Mouse (Mus musculus) heart, postnatal 10 days (tissue): Measurements from ENCODE around the gene Ccdc180. TPM values are rescaled to one million over a fixed set of nuclear protein-coding genes. Genes with fewer than 3 reads are reported as not detected.
A peak's percentile ranks its signal among the peaks of the same experiment; 100 is the strongest.

Experiments used
- DNase-seq, 2 experiments: peaks; one replicate each; pipeline ENCODE4 v3.0.0; 2021
- intact Hi-C: fragments of 180-260 bp; cut with DNase I; formaldehyde crosslinking; loops from one replicate; pipeline ENCODE4 v1.15.1; 2025
- total RNA-seq, 2 experiments: library from RNA; stranded (reverse); gene quantifications; 2 replicates each; pipeline ENCODE4 v1.2.3; 2021

Gene Ccdc180
- not detected for total RNA-seq

DNA sequence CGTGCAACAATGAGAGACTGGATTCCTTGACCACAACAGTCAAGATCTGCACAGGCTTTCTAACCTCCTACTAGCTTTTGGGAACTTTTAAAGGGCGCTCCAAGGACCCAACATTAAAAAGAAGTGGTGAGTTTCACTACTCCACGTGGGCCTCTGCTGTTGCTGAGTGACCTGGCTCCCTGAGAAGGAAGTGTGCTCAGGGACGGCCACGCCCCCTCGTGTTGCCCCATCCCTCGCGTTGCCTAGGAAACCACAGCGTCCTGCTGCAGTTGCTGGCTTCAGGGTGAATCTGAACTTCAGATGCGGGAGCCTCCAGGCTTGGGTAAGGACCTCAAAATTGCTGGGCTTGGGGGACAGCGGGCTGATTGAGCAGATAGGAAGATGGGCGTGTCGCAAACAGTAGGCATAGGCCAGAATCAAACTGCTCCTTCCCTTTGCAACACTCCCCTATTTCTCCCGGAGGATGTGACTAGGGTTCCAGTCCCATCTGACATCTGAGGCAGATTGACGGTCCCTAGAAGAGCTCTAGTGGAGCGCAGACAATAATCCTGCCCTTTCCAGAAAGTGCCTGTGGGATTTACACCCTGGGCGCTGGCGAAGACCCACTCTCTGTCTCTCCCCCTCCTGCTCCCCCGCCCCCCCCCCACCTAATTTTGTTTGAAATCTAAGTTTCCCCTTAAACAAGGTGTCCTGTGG, at the start of gene Ccdc180:
Gene Ccdc180, plus strand, starts transcription at position 238 of the 696 bp plus-strand sequence.
- intact Hi-C loops = no loop called here

DNA sequence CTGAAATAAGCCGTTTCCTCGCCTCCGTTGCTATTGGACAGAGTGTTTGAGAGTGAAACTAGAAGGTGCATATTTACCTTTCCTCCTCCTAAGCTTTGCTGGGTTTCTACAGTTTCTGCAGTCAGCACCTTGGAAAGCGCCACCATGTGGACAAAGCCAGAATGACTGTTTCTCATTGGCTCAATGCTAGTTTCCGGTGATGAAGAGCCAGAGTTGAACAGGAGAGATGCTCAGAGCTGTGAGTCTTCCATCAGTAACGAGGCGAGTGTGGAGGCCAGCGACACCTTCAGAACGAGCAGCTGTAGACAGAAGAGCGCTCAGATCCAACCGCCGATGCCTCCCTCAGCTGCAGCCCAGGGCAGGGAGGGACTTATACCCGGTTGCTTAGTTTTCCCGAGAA, 45.7 kb upstream of the Ccdc180 start:
- intact Hi-C loops = no loop called here

More for the DNA sequence above, at the start of gene Ccdc180:
- DNase-seq = peak; percentile 48 to 60

DNA sequence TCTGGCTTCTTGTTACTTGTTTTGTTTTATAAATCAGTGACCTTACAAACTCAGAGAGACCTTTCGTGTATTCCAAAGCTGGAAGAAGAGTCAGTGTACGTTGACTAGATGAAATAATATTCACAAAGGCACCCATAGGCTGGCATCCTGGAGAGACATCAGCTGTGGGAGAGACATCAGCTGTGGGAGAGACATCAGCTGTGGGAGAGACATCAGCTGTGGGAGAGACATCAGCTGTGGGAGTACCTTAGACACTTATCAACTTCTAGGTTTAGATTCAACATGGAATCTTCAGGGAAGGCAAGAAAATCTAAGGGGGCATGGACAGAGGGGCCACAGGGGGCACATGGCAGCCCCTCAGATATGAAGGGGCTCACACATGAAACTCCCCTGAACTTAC, 43.8 kb upstream of the Ccdc180 start:
- DNase-seq = no peak
- intact Hi-C loops = no loop called here

More for the DNA sequence above, 45.7 kb upstream of the Ccdc180 start:
- peak; percentile 32 to 58 for DNase-seq

DNA sequence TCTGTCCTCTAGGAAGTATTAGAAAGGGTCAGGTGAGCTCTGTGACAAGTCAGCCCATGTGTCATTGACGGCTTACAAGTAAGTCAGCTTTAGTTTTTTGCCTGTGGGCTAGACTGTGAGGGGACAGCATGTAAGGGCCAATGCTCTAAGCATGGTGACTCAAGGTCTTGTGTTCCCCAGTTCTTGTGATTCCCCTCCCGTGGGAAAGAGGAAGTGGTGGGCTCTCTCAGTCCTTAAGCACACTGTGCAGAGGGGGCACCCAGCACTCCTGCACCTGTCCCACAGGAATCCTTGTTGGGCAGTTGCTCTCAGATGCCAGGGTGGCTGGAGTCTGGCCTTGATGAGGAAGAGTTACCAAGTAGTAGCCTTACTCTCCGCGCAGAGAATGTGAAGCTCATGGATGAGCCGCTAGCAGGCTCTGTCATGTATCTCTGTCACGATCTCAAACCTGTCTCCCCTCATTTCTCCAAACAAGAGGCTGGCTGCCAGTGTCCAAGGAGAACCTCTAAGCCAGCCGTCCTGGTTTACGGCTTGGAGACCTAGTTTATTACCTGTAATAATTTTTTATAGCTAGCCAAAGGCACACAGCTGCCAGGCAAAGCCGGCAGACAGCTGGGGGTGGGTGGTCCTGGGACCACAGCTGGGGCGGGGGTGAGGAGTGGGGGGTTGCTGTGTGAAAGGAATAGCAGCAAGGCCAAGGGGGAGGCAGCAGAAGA, 41.8 kb upstream of the Ccdc180 start, which contains the start of gene Stra6l:
Gene Stra6l, plus strand, starts transcription at position 556 of the 716 bp plus-strand sequence.
- DNase-seq = no peak
- intact Hi-C loops = no loop called here

DNA sequence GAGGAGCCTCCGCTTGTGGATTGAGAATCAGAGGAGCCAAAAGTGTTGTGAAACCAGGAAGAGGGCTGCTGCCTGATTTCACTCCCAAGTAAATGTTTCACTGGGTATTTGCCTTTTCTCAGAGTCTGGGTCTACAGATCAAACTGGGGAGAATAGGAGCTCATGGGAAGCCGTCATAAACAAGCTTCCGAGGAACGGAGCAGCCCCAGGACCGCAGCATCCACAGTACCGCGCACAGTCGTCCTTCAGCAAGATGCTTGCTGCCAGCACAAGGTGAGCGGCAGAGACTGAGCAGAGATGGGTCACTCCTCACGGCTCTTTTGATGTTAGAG, 41.3 kb upstream of the Ccdc180 start:
- DNase-seq = no peak
- intact Hi-C loops = no loop called here

DNA sequence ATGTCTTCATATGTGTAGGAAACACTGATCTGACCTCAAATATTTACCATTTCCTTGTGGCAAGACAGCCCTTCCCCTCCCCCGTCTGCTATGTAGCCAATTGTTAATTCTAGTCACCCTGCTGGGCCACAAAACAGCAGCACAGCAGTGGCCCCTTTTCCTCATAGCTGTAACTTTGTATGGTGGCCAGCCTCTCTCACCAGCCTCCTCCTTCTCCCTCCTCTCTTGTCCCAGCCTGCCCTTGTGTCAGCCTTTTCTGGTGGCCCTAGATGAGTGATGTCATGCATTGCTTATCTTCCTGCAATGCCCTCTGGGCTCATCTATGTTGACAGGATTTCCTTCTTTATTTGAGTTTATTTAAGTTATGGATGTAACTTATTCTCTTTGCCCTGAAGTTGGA, 40.7 kb upstream of the Ccdc180 start:
- DNase-seq = no peak
- intact Hi-C loops = no loop called here

DNA sequence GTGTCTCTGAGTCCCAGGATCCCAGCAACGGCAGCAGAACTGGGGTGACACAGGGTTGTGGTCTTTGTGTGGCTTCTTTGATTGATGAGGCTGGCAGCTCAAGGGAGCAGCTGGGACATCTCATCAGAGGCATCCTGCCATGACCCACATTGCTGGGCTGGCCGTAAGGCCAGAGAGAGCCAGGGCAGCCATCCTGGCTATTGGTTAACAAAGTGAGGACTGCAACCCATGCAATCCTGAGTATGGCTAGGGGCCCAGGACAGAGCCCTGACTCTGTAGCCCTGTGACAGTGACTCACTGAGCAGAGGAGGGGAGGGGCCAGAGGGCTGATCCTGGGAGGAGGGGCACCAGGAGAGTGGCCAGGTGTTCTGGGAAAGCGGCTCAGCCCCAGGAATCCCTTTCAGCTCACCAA, 38.5 kb upstream of the Ccdc180 start:
- no peak for DNase-seq
- intact Hi-C loops = loop anchor here (10.0 kb wide), 2 partner anchors 67 to 837 kb away; partner anchors contain the start of genes Polr1e and Zbtb5

DNA sequence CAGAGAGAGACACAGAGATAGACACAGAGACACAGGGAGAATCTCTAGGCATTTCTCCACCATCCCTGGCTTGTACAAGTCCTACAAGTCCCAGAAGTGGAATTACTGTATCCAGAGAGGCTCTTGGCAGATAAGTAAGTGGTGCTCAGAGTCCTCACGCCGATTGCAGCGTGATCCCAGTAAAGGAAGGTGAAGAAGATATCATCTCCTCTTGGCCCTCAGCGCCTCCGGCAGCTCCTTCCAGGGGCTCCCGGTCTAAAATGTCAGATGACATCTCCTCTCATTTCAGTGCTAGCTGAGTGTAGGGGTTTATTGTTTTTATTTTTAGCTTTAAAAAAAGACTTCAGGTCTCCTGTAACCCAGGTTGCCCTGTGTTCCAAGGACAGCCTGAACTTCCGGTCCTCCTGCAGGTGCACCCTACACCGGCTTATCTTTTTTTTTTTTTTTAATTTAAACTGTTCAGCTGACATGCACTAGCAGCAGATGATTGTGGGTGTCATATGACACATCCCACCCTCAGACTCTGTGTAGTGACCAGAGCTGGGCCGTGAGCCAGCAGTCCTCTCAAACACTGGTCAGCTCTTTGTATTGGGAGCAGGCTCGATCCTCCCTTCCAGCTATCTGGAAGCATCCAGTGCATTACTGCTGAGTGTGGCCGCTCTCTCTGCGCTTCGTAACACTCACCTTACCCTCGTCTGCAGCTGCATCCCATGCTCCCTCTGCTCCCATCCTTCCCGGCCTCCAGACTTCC, 36.4 kb upstream of the Ccdc180 start:
- intact Hi-C loops = loop anchor here (2.0 to 10.0 kb wide), 5 partner anchors 33 to 839 kb away; partner anchors contain the start of genes Polr1e and Zbtb5
- no peak for DNase-seq

DNA sequence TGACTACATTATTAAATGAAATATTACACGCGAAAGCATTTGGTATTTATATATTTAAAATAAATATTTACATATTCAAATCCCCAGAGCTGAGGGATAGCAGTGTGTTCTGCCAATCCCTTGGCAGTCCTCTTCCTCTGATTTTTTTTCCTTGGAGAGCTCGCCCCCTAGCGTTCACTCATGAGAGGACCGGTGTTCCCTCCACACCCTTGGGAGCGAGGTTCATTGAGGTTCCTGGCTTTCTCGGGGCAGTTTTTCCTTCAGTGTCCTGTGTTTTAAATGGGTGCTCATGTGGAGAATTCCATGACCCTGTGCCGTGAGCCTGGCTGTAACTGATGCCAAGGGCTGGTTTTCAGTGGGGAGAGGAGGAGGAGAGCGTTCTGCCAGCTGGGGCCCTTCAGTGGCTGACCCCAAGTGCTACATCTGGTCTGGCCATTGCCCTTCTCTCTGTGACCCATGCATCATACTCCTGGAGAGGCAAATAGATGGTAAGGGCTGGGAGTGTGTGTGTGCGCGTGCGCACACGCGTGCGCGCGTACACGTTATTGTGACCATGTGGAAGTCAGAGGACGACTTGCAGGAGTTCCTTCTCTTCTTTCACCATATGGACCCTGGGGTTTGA, 34.2 kb upstream of the Ccdc180 start:
- intact Hi-C loops = loop anchor here (2.0 to 10.0 kb wide), 7 partner anchors 35 to 841 kb away; partner anchors contain the start of genes Polr1e and Zbtb5
- DNase-seq = peak; percentile 81 to 90

DNA sequence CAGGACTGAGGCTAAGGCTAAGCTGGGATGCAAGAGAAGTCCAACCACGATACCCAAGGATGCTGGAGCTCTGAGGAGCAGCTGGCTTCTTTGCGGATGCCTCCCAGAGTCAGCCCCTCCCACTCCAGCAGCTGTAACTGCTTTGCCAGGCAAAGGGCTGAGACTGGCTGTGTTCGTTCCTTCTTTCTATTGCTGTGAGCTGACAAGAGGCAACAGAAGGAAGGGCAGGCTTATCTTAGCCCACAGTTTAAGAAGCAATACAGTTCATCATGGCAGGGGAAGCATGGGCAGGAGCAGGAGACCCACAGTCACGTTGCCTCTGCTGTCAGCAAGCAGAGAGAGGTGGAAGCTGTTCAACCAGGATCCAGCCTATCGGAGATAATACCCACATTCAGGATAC, 28.9 kb upstream of the Ccdc180 start:
- intact Hi-C loops = no loop called here
- no peak for DNase-seq

DNA sequence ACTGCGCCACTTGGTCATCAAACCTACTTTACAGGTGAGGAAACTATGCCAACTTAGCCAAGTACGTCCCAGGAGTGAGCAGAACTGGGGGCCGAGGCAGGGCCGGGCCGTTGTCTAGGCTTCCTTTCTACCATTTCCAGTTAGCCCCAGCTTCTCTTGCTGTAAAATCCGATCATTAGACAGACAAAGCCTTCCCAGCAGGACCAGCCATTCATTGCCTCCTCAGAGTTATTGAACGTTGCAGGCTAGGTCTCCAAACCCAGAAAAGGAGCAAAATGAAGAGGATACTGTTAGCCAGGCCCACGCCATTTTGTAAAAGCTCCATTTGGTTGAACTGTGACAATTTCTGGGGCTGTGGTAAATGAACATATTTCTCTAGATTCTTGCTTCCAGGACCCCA, 22.7 kb upstream of the Ccdc180 start:
- DNase-seq = no peak
- intact Hi-C loops = no loop called here

DNA sequence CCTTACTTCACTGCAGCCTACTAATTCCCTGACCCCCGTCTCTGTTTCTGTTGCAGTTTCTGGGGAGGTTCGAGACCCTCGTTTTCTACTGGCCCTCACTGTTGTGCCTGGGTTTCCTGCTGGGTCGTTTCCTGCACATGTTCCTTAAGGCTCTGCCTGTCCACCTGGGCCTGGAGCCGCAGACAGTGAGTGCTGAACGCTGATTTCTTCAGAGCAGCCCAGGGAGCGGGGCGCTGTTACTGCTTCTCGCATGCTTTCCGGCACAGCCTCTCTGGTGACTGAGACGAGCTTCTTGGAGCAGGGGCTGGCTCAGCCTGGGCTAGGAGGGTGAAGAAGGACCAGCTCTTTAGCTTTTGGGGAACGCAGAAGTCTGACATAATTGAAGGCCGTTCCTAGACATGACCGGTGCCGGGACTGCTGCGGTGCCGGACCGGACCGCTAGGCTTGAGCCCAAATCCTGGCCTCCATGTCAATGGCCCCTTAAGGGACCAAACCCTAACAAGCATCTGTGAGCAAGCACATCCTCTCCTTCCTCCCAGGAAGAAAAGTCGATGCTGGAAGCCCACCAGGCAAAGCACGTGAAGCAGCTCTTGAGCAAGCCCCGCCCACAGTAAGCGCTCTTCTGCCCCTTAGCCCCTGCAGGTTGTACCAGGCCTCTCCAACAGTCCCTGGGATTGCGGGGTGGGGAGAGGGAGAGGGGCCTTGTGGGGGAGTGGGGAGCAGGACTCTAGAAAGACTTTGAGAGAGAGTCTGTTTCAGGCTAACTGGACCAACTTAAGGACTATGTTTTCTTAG, 20.9 kb upstream of the Ccdc180 start:
- intact Hi-C loops = no loop called here
- no peak for DNase-seq

DNA sequence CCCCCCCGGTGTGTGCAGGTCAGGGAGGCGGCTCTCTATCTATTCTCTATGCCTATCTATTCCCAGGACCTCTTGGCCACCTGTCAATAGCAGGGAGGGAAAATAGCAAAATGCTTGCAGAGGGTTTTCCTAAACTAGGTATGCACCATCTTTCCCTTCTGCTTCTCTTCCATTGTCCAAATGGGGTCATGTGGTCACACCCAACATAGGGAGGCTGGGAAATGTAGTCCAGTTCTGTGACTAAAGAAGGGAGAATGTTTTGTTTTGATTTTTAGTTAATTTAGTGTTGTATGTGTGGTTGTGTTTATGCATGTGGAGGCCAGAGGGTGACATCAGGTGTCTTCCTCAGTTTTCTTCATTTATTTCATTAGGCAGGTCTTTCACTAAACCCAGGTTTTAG, 18.0 kb upstream of the Ccdc180 start:
- DNase-seq = no peak
- intact Hi-C loops = no loop called here

DNA sequence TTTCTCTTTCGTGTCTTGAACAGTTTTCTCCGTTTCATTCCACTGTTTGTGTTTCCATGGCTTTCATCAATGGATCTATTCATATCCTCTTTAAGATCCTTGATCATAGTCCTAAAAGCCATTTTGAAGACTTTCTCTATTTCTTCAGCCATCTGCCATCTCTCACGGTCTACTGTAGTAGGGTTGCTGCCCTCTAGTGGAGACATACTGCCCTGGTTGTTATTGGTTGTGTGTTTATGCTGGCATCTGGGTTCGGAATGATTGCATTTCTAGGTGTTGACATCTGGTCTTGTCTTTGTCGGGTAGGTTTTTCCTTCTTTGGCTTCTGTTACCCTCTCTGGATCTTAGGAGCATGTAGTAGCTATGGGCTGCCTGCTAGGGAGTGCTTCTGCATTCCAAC, 11.2 kb upstream of the Ccdc180 start:
- intact Hi-C loops = no loop called here
- DNase-seq = peak; percentile 43 to 55

DNA sequence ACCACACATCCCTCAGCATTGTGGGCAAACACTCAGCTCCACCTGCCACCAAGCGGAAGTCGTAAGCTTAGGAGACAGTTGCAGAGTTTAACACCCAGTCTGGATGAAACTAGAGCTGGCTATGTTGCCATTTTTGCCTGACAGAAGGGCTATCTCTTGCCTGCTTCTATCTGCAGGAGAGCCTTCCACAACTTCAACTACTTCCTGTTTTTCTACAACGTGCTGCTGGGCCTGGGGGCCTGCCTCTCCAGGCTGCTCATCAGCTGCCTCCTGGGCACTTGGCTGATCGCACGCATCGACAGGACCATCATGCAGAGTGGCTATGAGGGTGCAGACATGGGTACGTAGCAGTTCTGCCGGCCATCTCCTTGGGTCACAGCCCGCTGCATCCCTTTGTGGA, 7.6 kb upstream of the Ccdc180 start:
- intact Hi-C loops = no loop called here
- DNase-seq = no peak

DNA sequence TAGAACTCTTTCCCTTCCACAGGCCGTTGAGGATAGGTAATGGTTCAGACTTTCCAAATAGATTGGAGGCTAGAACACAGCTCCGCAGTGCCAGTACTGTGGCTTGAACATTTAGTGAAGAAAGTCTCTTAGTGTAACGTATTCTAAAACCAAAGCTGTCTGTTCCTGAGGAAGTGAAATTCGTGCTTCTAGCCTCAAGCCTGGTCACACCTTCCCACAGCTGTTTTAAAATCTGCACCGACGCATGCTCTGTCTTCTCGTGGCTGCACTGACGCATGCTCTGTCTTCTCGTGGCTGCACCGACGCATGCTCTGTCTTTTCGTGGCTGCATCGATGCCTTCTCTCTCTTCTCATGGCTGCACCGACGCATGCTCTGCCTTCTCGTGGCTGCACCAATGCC, 6.9 kb upstream of the Ccdc180 start:
- DNase-seq = no peak
- intact Hi-C loops = no loop called here

DNA sequence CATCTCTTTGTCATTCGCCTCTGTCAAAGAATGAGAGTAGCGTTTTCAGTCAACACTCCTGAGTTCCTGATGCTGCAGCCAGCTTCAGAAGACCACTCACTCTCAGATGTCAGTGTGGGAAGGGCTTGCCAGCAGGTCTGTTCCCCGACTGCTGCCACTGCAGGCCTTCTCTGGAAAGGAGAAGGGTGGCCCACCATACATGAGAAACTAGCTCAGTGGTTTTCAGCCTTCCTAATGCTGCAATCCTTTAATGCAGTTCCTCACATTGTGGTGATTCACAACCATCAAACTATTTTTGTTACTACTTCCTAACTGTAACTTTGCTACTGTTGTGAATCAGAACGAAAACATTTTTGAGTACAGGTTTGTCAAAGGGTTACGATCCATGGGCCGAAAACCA, 616 bp upstream of the Ccdc180 start:
- intact Hi-C loops = no loop called here

DNA sequence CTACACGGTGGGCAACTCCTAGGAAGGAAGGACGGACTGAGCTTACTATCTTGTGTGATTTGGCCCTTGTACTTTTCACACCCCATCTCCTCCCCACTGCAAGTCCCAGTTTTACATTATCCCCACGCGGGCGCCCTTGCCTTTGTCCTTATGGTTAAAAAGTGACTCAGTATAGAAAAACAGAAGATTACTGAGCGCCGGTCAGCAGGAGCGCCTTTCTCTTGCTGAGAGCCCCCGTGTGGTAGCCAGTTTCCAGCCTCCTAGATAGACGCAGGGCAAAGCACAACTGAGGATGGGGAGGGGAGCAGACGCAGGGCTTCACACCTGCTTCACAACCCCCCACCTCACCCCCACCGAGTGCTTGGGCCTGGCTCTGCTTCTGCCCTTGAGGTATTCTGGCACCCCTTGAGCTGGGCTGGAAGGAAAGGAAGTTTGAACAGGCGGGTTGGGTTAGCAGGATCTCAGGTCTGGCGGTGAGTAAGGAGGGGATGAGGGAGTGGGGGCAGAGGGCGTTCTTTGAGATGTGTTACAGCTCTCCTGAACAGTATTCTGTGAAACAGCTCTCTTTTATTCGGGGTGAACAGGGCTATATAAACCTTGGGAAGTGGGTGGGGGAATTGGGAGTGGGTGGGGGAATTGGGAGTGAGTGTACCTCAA, 6.5 kb downstream of the Ccdc180 start:
- intact Hi-C loops = no loop called here
- no peak for DNase-seq

More for the DNA sequence above, 616 bp upstream of the Ccdc180 start:
- no peak for DNase-seq

DNA sequence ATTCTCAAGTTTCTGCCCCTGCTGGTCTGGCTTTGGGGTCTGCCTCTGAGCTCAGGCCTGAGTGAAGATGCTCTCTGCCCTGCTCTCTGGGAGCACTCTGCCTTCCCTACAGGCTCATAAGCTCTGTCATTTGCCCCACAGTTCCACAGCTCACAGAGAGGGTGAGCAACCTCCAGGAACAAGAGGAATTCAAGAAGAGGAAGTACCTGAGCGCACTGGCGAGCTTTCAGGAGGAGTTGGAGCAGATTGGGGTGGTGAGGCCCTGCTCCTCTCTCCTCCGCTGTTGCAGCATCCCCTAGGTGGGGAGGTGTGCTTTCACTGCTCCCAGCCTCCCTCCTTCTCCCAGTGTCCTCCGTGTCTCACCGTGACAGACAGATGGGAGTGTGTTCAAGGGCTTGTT, 8.3 kb downstream of the Ccdc180 start:
- no peak for DNase-seq
- intact Hi-C loops = no loop called here

DNA sequence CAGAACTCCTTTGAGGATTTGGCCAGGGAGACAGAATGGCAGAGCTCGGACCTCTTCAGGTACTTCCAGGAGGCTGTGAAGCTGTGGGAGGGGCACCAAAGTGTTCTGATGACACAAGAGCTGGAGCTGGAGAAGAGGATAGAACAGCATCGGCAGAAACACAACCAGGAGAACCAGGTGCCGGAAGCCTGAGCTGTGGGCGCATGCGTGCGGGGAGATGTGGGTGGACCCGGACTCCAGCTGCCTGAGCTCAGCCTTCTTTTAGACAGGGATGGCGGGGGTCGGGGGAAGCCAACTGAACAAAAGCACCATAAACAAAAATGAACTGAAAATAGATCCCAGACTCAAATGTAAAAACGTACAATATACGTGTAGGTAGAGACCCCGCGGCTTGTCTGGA, 19.2 kb downstream of the Ccdc180 start:
- DNase-seq = no peak
- intact Hi-C loops = no loop called here
